Mouse (Mus musculus): ENCODE results near the gene Inka2. TPM values are rescaled to one million over a fixed set of nuclear protein-coding genes. Genes with fewer than 3 reads are reported as not detected.

Gene Inka2
- total RNA-seq, 2 experiments from 2014 or later = 3.2 to 5.8 TPM

DNA sequence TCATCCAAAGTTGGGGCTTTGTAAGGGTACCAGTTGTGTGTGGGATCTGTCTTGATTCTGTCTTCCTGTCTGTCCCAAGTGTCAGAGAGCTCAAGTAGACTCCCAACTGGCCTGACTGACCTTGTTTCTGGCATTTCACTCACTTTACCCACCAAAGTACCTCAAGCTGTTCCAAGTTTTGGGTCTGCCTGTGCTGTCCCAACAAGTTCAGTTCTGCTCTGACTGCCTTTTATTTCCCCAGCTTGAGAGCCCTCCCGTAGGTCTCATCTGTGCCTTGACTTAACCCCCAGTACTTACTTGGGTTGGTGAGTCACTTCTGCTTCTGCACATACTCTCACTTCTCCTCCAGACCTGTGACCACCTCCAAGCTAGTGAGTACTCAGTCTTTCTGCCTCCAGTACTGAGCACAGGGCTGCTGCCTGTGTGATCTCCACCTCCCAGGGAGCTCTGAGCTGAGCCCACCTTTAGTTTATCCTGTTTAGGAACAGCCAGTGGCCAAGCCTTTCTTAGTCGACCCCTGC lies 17.3 kb downstream of the Inka2 start:
- DNase-seq = no peak

DNA sequence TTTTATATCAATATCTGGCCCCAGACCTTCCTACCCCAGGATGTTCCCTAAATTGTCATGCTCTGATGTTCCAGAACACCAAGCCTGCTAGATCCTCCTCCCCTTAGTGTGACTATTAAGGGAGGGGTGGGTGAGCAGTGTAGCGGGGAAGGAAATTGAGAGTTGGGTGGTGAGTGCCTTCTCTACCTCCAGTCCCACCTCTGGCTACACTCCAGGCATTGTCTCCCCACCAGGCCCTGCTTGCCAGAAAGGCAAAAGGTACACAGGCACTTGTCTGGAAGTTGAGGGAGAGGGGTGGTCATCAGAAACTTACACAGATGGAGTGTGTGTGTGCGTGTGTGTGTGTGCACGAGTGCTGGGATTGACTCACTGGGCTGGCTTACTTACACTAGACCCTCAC lies 18.1 kb downstream of the Inka2 start:
- no peak for DNase-seq

DNA sequence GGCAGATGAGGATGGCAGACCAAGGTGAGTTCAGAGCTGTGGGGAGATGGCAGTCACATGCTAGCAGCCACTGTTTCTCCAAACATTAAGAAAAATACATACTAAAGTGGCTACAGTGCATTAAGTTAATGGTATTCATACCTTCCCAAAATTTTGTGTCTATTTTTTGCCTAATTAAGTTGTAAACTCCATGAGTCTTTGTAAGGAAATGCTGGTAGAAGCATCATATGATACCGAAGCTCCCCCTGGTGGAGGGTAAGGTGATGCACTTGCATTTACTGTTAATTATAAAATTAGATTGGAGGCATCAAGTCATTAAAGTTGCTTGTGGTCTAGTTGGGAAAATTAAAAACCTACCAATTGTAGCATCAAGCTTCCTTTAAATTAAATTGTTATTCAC lies 21.6 kb downstream of the Inka2 start:
- peak; percentile 75 for DNase-seq

DNA sequence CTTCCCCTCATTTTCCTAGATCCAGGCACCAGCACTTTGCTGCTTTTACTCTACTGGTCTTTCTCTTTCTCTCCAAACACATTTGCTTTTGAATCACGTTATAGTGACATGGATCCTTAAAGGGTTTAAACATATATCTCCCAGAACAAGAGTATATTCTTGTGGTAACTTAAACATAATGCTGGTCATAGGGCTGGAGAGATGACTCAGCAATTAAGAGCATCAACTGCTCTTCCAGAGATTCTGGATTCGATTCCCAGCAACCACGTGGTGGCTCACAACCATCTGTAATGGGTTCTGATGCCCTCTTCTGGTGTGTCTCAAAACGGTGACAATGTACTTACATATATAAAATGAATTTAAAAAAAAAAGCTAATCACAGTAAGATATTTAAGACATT lies 28.0 kb downstream of the Inka2 start:
- DNase-seq = no peak

DNA sequence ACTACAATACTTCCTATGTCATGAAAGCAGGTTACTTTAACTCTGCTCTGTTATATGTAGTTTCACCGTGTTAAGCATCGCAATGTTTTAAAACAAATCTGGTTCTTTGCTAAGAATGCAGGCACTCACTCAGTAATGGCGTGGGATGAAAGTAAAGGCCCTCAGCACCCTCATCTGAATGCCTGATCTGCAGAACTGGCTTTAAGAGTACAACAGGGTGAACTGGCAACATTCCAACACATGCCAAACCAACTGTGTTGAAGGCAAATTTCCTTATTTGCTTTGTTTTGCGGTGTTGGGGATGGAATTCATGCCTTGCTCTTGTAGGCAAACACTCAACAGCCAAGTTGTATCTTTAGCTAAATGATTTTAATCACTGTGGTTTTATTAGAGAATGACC lies 29.1 kb downstream of the Inka2 start:
- no peak for DNase-seq

DNA sequence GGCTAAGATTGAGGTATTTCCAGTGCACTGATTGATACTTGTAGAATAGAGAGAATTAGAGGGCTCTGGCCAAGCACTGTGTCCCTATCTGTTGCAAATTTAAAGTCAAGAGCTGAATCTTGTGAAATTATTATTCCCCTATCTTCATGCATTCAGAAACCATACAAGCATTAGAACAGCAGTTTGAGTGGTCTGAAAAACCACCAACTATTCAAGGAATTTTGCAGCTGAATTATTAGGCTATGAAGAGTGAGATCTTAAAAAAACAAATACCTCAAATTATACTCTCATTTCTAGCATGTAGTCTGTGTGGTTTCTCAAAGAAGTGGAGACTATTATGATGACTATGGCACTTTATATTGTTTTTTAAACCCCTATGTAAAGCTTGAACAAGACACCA lies 30.9 kb downstream of the Inka2 start:
- no peak for DNase-seq

DNA sequence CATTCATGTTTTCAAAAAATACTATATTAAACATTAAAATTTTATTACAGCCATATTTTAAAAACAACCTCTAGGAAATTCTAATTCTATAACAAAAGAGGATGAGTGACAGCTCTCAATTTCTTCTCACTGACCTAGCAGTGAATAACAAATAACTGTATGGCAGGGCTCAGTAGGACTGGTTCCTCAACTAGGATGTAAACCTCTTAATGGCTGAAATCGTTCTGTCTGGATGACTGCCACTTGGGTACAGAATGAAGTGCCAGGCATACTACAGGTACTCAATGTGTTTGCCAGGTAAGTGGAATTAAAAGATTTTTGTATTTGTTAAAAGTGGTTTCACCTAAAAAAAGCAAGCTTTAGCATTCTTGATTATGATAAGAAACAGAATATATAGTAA lies 31.7 kb downstream of the Inka2 start:
- DNase-seq = no peak

DNA sequence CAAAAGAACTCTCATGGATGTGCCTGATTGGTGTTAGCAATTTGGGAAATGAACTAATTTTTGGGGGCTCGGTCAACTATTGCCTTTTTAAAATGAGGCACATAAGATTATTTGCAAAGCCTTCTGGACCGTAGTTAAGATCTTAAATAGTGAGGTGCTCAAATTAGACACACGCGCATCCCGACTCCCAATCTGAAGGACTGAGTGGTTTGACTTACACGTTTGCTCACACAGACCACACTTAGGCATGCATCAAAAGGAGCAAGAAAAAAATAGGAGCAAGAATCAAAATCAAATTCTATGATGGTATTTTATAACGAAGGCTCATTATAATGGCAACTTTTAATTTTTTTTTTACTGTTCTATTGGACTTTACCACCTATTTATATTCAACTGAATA lies 32.7 kb downstream of the Inka2 start:
- DNase-seq = no peak

DNA sequence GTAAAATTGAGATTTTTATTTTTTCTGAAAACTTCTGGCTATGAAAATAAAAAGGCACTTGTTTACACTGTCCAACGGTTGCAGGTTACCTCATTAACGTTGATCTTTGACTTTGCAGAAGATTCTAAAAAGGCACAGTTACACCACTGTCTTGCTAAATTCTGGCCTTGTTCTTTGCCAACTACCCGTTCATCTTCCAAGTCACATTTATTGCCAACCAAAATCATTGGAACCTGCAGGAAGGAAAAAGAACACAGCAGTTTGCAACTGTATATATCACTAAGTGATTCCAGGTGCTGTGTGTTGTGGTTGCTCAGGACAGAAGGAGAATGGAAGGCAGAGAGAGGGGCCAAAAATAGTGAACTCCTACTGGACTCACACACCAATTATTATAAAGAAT lies 33.3 kb downstream of the Inka2 start:
- DNase-seq = no peak

DNA sequence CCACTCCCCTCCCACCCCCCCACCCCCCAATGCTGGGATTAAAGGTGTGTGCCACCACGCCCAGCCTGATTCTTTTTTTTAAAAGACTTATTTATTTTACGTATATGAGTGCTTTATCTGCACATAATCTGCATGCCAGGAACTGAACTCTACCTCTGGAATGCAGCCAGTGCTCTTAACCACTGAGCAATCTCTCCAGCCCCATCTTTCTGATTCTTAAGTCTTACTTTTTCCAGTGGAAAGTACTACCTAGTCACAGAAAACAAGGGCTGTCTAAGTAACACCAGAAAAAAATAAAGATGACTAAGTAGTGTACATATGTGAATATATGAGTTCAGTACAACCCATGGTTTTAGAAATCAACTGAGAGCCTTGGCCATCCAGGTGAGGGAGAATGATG lies 42.1 kb downstream of the Inka2 start:
- no peak for DNase-seq

DNA sequence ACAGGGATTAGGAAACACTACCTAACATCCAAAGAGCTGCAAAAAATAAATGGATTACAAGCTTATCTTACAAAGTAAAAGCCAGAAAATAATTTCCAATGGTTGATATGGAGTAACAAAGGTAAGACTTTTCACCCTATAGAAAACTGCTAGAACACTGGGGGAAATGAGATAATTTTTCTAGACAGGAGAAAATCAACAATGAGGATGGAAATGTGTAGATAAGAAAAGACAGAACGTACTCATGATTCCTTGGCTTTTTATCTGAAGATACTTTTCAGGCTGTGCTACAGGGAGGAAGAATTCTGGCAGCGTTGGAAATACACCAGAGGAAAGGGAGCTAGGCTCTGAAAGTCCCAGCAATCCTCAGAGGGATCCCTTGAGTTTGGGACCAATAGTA lies 46.4 kb downstream of the Inka2 start:
- DNase-seq = peak; percentile 14

DNA sequence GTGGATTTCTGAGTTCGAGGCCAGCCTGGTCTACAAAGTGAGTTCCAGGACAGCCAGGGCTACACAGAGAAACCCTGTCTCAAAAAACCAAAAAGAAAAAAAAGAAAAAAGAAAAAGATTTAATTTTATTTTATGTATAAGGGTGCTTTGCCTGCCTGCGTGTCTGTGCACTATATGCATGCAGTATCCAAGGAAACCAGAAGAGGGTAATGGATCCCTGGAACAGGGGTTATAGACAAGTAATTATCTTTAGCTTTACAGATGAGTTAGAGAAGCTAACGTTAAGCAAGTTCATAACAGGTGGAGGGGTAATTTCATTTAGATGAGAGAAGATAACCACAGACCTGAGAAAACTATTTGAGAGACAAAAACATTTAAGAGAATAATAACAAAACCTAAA lies 49.8 kb downstream of the Inka2 start:
- no peak for DNase-seq

DNA sequence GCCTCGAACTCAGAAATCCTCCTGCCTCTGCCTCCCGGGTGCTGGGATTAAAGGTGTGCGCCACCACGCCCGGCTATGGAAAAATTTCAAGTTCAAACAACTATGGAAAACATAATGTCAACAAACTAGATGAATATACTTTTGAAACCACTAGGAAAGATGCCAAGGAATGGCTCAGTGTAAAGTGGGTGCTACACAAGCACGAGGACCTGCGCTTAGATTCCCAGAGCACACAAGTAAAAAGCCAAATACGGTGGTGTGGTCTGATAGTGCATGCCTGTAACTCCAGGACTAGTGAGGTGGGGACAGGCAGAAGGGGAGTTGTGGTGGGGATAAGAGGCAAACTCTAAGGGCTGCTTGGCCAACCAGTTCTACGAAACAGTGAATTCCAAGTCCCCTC lies 50.7 kb downstream of the Inka2 start:
- DNase-seq = no peak

DNA sequence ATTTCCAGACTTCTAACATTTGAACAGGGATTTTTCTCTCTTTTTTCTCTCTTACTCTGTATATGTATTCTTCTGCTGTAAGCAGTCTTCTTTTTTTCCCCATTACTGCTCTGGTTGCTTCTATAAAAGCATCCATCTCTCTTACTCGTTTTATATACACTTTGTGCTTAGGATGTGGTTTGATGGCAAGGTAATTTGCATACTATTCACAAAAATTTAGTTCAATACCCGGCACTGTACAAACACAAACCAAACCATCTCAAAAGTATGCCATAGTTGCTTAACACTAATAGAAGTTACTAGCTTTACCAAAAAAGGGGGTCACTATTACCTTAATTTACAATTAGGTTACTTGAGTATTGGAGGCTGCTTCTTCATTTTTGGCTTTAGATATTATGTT lies 52.1 kb downstream of the Inka2 start:
- DNase-seq = no peak

DNA sequence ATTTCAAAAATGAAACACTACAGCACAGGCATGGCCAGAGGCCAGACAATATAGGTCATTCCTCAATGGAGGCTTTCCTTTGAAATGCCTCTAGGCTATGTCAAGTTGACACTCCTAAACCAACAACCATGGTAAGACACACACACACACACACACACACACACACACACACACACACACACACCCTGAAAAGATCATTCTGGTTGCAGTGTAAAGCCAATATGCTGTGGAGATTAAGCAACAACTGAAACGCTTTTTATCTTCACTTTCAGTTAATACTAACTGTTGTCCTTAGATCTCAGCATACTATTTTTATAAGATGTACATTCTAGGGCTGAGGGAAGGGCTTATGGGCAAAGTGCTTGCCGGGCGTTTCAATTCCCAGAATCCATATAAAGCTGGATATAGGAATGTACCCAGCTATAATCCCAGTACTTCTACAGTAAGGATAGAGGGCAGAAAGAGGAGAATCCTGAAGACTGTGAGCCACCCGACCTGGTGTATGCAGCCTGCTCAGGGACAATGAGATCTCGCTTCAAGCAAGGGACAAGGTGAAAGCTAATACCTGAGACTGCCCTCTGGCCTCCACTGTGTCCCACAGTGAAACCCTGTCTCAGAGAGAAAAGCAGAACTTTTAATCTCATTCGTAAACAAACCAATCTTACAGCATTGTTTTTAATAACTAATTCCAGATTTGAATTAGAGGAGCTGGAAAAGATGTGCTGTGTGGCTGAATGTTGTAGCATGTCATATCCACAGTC lies 53.1 kb downstream of the Inka2 start:
- no peak for DNase-seq

DNA sequence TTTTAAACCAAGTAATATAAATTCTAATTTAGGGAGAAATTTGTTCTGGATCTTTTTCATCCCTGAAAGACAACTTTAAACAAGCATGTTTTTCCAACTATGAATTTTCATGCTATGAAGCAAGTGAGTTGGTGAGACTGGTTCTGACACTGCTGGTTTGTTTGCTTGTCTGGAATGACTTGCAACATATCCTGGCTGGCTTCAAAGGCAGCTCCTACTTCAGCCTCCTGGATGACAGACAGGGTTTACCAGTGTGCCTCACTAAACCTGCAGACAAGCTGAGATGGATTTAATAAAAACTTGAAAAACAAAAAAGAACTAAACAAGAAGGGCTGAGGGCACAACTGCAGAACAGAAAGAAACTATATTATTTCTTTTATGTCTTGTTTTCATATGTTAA lies 53.7 kb downstream of the Inka2 start:
- no peak for DNase-seq

DNA sequence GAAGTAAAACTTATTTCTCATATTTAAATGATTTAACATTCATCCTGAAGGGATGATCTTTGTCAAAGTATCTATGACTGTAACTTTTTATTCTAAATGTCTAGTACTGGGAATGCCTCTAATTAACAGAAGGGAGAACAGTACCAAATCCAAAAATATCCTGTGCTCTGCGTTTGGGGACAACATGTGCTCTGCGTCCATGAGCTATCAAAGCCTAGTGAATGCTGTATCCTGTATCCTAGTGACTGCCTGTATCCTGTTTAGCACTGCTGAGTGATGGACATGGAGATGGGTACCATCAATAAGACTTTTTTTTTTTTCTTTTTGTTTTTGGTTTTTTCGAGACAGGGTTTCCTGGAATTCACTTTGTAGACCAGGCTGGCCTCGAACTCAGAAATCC lies 54.3 kb downstream of the Inka2 start:
- no peak for DNase-seq

DNA sequence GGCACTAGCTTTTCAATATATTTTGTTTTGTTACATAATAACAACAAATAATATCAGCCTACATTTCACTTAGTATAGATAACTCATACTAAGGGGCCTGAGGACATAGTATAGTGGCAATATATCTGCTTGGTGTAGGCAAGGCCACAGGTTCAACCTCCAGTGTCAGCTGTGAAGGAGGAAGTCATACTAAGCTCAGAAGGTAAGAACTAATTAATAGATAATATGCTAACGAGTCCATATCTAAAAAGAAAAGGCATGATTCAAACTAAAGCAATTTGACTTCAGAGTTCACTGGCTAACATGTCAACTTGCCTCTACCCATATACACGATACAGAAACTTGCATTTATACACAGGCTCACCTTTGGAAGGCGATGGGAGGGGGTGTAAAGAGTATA lies 55.7 kb downstream of the Inka2 start:
- no peak for DNase-seq

DNA sequence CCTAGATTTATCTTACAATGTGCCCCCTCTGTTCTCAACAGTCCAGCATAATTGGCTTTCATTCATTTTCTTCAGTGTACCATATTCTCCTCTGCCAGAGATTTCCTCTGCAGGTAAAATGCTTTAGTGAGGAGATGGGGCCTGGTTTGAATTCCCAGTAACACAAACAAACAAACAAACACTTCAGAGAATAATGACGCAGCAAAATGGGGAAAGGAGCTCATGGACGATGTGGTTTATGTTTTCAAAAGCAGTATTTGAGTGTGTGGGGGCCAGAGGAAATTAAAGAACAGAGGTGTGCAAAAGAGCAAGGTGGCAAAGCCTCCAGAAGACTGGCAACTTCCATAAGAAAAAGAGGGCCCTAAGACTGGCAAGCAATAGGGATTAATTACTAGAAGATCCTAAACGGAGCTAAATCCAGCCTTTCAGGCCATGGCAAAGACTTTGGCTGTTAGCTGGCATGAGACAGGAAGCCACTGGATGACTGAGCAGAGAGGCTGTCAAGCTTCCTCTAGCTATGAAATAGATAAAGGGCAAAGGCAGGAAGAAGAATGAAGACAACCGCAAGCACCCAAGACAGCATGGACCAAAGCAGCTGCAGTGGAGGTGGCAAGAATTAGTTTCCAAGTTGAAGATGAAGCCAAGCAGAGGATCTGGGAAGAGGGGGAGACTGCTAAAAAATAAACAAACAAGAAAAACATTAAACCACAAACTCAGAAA lies 58.9 kb downstream of the Inka2 start:
- DNase-seq = no peak

DNA sequence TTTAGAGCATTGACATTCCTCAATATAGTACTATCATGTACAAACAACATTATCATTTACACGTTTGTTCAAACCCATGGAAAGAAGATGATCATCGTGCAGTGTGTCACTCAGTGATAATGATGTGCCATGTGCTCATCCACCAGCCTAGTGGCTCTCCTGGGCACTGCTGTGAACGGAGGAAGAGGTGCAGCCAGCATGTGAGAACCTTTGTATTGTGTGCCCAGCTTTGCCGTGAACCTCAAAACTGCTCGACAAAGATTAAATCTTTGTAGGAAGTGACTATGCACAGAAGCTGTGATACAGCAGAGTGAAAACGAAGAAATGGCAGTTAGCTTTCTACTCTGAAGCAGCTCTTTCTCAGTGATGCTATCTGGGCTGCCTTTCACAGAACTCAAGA lies 64.1 kb downstream of the Inka2 start:
- no peak for DNase-seq

DNA sequence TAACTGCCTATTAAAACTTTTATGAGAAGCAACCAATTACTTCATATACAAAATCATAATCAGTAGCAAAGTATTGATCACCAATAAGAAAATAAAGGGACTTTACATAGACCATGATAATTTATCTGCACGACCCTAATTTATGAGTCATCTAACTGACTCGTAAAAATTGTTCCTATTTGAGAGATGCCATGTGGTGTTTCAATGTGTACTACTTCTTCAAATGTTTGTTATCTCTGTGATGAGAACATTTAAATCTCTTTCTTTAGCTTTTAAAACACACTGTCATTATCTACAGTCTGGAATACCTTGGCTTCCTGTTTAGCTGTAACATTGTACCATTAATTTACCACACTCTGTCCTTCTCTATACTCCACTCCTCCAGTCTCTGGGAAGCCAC lies 65.0 kb downstream of the Inka2 start:
- DNase-seq = no peak
